Mouse (Mus musculus): ENCODE measurements around the gene Ube4a. TPM values are rescaled to one million over a fixed set of nuclear protein-coding genes. Genes with fewer than 3 reads are reported as not detected.

Gene Ube4a
- polyA plus RNA-seq, 1 experiment from 2014 or later = 25.7 TPM

GRCm38 (mm10) chr9:44879694-44880271 is 85.6 kb downstream of the Ube4a start:
- no peaks in the 10 kb centered on the region for H3K27me3 ChIP-seq (ENCODE audit: control insufficient read depth, insufficient read depth, low read length)
- peak overlapping the region; percentile 96 to 99 for H3K4me3 ChIP-seq (ENCODE audit: control insufficient read depth in 1 of 2, insufficient read depth in 1 of 2, low read depth in 1 of 2, low read length in 2 of 2)
- H3K27ac ChIP-seq (replicated peaks in 1 of 2; ENCODE audit: control insufficient read depth in 1 of 2, insufficient read depth in 1 of 2, low read depth in 2 of 2, low read length in 2 of 2) = 0 out of 4 replicates have a peak overlapping the region, but pooled peaks of 1 of the 2 experiments have one; percentile 45
- peaks cover 14 to 35% of the 10 kb centered on the region in 2 experiments; a peak in 3 of 4 replicates for H3K4me1 ChIP-seq (ENCODE audit: control insufficient read depth in 2 of 2, insufficient read depth in 2 of 2, low read length in 2 of 2)
- H3K36me3 ChIP-seq (ENCODE audit: control insufficient read depth, insufficient read depth, low read length) = no peaks in the 10 kb centered on the region; the same call in 1 of the 2 replicates
- H3K4me2 ChIP-seq (ENCODE audit: low read length) = peak overlapping the region; percentile 98
- WGBS = under 1% methylated on average over 13 of the region's 13 CpGs
- peak overlapping the region; percentile 97 for H3K9ac ChIP-seq (ENCODE audit: low read length)
- ATAC-seq (ENCODE audit: insufficient number of reproducible peaks, insufficient read depth, low FRiP score, low read depth) = no peak
- H3K9me3 ChIP-seq (ENCODE audit: control insufficient read depth, low read length) = no peaks in the 10 kb centered on the region

- Histone ChIP-seq H3K27ac (replicated peaks in 1 of 2; ENCODE audit: control insufficient read depth in 1 of 2, insufficient read depth in 1 of 2, low read depth in 2 of 2, low read length in 2 of 2) (peak overlapping the region in 1 of 2 experiments; percentile 45; a peak in 1 of 4 replicates), H3K27me3 (ENCODE audit: control insufficient read depth, insufficient read depth, low read length) (no peaks in the 10 kb centered on the region), H3K4me2 (ENCODE audit: low read length) (peak overlapping the region; percentile 98), H3K4me3 (ENCODE audit: control insufficient read depth in 1 of 2, insufficient read depth in 1 of 2, low read depth in 1 of 2, low read length in 2 of 2) (peak overlapping the region; percentile 96 to 99), H3K9me3 (ENCODE audit: control insufficient read depth, low read length) (no peaks in the 10 kb centered on the region), H3K4me1 (ENCODE audit: control insufficient read depth in 2 of 2, insufficient read depth in 2 of 2, low read length in 2 of 2) (peaks cover 14 to 40% of the 10 kb centered on the region in 2 experiments; a peak in 3 of 4 replicates), H3K36me3 (ENCODE audit: control insufficient read depth, insufficient read depth, low read length) (no peaks in the 10 kb centered on the region; the same call in 1 of the 2 replicates), H3K9ac (ENCODE audit: low read length) (peak overlapping the region; percentile 97)
- ATAC-seq (ENCODE audit: insufficient number of reproducible peaks, insufficient read depth, low FRiP score, low read depth) = no peak
- WGBS = 23% methylated on average over 9 of the region's 9 CpGs
These were observed 86.5 kb downstream of the Ube4a start for GRCm38 (mm10) chr9:44878776-44879500.

GRCm38 (mm10) chr9:44877686-44878085 is 87.7 kb downstream of the Ube4a start:
- H3K9ac ChIP-seq (ENCODE audit: low read length) = no peak overlapping the region
- ATAC-seq (ENCODE audit: insufficient number of reproducible peaks, insufficient read depth, low FRiP score, low read depth) = no peak
- no peak overlapping the region for H3K4me2 ChIP-seq (ENCODE audit: low read length)
- no peaks in the 10 kb centered on the region for H3K9me3 ChIP-seq (ENCODE audit: control insufficient read depth, low read length)
- H3K4me1 ChIP-seq (ENCODE audit: control insufficient read depth in 2 of 2, insufficient read depth in 2 of 2, low read length in 2 of 2) = peaks cover 14 to 53% of the 10 kb centered on the region in 2 experiments; a peak in 3 of 4 replicates
- no peak overlapping the region for H3K4me3 ChIP-seq (ENCODE audit: control insufficient read depth in 1 of 2, insufficient read depth in 1 of 2, low read depth in 1 of 2, low read length in 2 of 2)
- no peaks in the 10 kb centered on the region; the same call in 1 of the 2 replicates for H3K36me3 ChIP-seq (ENCODE audit: control insufficient read depth, insufficient read depth, low read length)
- WGBS = 85% methylated on average over 7 of the region's 7 CpGs
- H3K27me3 ChIP-seq (ENCODE audit: control insufficient read depth, insufficient read depth, low read length) = no peaks in the 10 kb centered on the region
- H3K27ac ChIP-seq (replicated peaks in 1 of 2; ENCODE audit: control insufficient read depth in 1 of 2, insufficient read depth in 1 of 2, low read depth in 2 of 2, low read length in 2 of 2) = no peak overlapping the region

GRCm38 (mm10) chr9:44875476-44875875 is 89.9 kb downstream of the Ube4a start:
- no peak overlapping the region for H3K4me3 ChIP-seq (ENCODE audit: control insufficient read depth in 1 of 2, insufficient read depth in 1 of 2, low read depth in 1 of 2, low read length in 2 of 2)
- no peaks in the 10 kb centered on the region; the same call in none of the 2 replicates for H3K36me3 ChIP-seq (ENCODE audit: control insufficient read depth, insufficient read depth, low read length)
- H3K9me3 ChIP-seq (ENCODE audit: control insufficient read depth, low read length) = no peaks in the 10 kb centered on the region
- H3K4me2 ChIP-seq (ENCODE audit: low read length) = no peak overlapping the region
- WGBS = 52% methylated on average over 7 of the region's 7 CpGs
- H3K27ac ChIP-seq (replicated peaks in 1 of 2; ENCODE audit: control insufficient read depth in 1 of 2, insufficient read depth in 1 of 2, low read depth in 2 of 2, low read length in 2 of 2) = no peak overlapping the region
- H3K9ac ChIP-seq (ENCODE audit: low read length) = no peak overlapping the region
- H3K27me3 ChIP-seq (ENCODE audit: control insufficient read depth, insufficient read depth, low read length) = no peaks in the 10 kb centered on the region
- ATAC-seq (ENCODE audit: insufficient number of reproducible peaks, insufficient read depth, low FRiP score, low read depth) = no peak
- H3K4me1 ChIP-seq (ENCODE audit: control insufficient read depth in 2 of 2, insufficient read depth in 2 of 2, low read length in 2 of 2) = peaks cover 16 to 57% of the 10 kb centered on the region in 2 experiments

- no peak overlapping the region for H3K9ac ChIP-seq (ENCODE audit: low read length)
- no peaks in the 10 kb centered on the region for H3K9me3 ChIP-seq (ENCODE audit: control insufficient read depth, low read length)
- H3K27me3 ChIP-seq (ENCODE audit: control insufficient read depth, insufficient read depth, low read length) = no peaks in the 10 kb centered on the region
- H3K27ac ChIP-seq (replicated peaks in 1 of 2; ENCODE audit: control insufficient read depth in 1 of 2, insufficient read depth in 1 of 2, low read depth in 2 of 2, low read length in 2 of 2) = no peak overlapping the region
- no peak overlapping the region for H3K4me3 ChIP-seq (ENCODE audit: control insufficient read depth in 1 of 2, insufficient read depth in 1 of 2, low read depth in 1 of 2, low read length in 2 of 2)
- peaks cover 9 to 52% of the 10 kb centered on the region in 2 experiments for H3K4me1 ChIP-seq (ENCODE audit: control insufficient read depth in 2 of 2, insufficient read depth in 2 of 2, low read length in 2 of 2)
- H3K4me2 ChIP-seq (ENCODE audit: low read length) = no peak overlapping the region
- no peak for ATAC-seq (ENCODE audit: insufficient number of reproducible peaks, insufficient read depth, low FRiP score, low read depth)
- H3K36me3 ChIP-seq (ENCODE audit: control insufficient read depth, insufficient read depth, low read length) = no peaks in the 10 kb centered on the region; the same call in none of the 2 replicates
These were observed 91.2 kb downstream of the Ube4a start for GRCm38 (mm10) chr9:44874198-44874597.

- no peaks in the 10 kb centered on the region; the same call in none of the 2 replicates for H3K36me3 ChIP-seq (ENCODE audit: control insufficient read depth, insufficient read depth, low read length)
- H3K27me3 ChIP-seq (ENCODE audit: control insufficient read depth, insufficient read depth, low read length) = no peaks in the 10 kb centered on the region
- no peaks in the 10 kb centered on the region for H3K9me3 ChIP-seq (ENCODE audit: control insufficient read depth, low read length)
- no peak overlapping the region for H3K9ac ChIP-seq (ENCODE audit: low read length)
- H3K4me1 ChIP-seq (ENCODE audit: control insufficient read depth in 2 of 2, insufficient read depth in 2 of 2, low read length in 2 of 2) = peaks cover 5 to 49% of the 10 kb centered on the region in 2 experiments
- no peak overlapping the region for H3K27ac ChIP-seq (replicated peaks in 1 of 2; ENCODE audit: control insufficient read depth in 1 of 2, insufficient read depth in 1 of 2, low read depth in 2 of 2, low read length in 2 of 2)
- no peak overlapping the region for H3K4me2 ChIP-seq (ENCODE audit: low read length)
- 70% methylated on average over 5 of the region's 5 CpGs for WGBS
- no peak overlapping the region for H3K4me3 ChIP-seq (ENCODE audit: control insufficient read depth in 1 of 2, insufficient read depth in 1 of 2, low read depth in 1 of 2, low read length in 2 of 2)
- ATAC-seq (ENCODE audit: insufficient number of reproducible peaks, insufficient read depth, low FRiP score, low read depth) = no peak
These were observed 91.7 kb downstream of the Ube4a start for GRCm38 (mm10) chr9:44873665-44874064.
